Mouse (Mus musculus) E14TG2a.4 (cell line): ENCODE data around the gene Serpinb5.

Experiments used
- CTCF ChIP-seq: conservative IDR thresholded peaks from 2 replicates; pipeline ENCODE4 v1.5.1; 2014; ENCODE audit warnings: low read length
- POU5F1 ChIP-seq: IDR thresholded peaks from 2 replicates; pipeline ENCODE4 v1.6.1; 2014; ENCODE audit warnings: low read length, borderline replicate concordance

- TF ChIP-seq CTCF (no peak), POU5F1 (no peak)
Observed at GRCm38 (mm10) chr1:106875193-106875886, 14.4 kb downstream of the Serpinb5 start.
